Mouse (Mus musculus) heart, adult 8-10 months (tissue): ENCODE measurements at regions not wholly inside any gene's neighbourhood (a gene's known extent, or its start where the extent isn't known, plus 50 kb on each side); places are given as distances from the start of the nearest gene placed in this dataset.
"Not testable (repeated sequence)": the region's sequence is repeated elsewhere in the genome, so short reads cannot be mapped to it uniquely, and the experiment has no call there.

Experiments used
- DNase-seq: peaks from one replicate; pipeline ENCODE4 v3.0.0; 2022; ENCODE audit warnings: low spot score

DNA sequence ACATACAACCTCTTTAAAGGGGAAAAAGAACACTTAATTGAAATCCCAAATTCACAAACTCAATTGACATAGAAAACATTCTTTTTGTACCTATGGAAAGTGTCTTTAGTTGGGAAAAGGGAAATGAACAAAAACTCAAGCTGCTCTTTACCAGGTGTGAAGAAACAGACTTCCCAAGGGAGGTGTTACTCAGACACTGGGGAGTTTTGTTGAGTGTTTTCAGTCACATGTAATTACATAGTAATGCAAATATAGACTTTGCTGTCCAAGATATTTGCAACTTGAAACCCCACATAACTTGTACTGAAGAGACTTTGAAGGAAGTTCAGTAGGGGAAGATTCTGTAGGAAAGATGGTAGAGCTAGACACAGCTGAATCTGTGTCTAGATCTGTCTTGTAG is 547.7 kb upstream of the Zfp960 start:
- DNase-seq: no peak

DNA sequence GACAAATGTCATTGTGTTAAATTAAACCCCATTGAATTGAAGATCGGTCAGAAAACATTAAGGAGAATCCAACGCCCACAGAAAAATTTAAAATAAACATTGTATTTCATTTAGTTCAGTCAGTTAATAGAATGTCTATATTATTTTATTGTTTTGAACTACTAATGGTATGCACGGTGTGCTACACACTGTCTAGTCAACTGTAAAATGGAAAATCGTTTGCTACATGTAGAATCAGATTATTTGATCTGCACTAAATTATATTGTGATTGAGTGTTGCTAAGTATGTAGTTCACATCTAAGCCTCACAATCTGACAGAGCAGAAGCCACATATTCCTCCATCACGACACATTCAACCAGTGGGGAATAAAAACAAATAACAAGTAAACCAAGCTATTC is 570.0 kb upstream of the Zfp960 start:
- no peak for DNase-seq

DNA sequence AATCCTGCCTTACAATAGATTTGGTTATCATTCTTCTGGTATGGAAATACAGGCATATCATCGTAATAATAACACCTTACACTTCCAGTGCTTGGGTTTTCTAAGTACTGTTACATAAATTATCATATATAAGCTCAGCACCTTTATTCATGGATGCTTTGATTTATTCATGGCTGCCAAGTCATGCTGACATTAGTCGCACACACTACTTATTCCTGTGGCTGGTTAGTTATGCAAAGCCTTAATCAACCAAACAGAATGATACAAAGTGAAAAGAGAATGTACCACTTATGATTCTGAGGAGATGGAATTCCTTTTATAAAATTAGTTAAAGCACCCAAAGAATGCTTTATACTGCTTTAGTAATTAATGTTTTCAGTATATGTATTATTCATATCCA is 570.4 kb upstream of the Zfp960 start:
- DNase-seq: no peak

DNA sequence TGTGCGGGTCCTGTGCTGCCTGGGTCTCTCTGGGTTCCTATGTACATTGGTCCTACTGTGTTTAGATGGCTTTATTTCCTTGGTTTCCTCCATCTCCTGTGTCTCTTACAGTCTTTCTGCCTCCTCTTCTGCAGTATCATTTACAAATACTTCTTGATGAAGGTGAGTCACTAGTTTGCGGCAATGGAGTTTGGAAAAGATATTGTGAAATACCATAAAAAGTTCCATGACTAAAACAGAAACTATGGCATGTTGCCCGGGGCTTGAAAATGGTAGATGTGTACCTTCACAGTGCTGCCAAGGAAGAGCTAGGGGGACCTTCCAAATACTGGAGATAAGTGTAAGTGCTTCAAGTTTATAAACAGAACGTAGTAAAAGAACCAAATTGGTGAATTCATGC is 571.4 kb upstream of the Zfp960 start:
- no peak for DNase-seq

DNA sequence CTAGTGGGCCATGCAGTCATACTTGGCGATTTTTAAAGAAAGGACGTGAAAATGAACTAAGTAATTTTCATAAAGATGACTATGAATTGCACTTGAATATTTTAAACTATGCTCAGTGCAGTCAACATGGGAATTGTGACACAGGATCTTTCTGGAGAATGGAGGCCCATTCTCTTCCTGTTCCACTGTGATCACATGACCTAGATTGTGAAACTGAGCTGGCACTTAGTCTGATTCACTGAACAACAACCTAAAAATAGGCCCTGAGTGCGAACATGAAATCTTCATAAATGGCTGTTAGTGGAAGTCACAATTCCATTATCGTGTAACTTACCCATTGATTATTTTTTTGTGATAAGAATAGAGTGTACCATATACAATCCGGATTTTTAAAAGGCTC is 577.6 kb upstream of the Zfp960 start:
- no peak for DNase-seq

DNA sequence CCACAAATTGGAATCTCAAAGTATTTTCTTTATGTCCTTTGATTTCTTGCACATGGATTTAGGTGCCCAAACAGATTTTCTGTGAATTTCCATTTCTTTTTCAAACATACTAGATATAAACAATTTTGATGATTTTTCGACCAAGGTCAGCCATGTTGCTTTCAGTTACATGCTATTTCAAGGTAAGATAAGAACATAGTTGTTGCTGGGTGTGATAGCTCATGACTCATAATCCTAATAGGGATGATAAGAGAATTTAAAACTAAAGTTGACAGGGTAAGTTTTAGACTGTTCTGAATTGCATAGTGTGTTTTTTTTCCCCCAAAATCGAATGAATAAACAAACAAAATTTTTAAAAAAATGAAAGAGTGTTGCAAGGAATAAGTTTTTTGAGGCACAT is 579.9 kb upstream of the Zfp960 start:
- DNase-seq: no peak

DNA sequence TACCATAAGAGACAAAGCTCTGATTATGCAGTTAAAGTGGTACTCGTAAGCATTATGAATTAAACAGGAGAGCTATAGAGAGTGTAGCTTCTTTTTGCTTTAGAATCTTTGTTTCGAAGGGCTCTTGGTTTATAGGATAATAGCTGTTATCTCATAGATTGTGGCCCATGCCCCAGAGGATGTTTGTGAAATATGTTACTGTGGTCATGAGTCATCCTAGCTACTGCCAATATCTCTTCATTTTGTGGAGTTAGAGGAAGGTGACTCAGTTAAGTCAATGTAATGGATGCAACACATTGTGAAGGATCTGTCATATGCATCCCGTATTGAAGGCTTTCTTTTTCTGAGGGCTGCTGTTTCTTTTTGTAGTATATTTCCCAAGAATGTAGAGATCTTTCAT is 582.2 kb upstream of the Zfp960 start:
- no peak for DNase-seq

DNA sequence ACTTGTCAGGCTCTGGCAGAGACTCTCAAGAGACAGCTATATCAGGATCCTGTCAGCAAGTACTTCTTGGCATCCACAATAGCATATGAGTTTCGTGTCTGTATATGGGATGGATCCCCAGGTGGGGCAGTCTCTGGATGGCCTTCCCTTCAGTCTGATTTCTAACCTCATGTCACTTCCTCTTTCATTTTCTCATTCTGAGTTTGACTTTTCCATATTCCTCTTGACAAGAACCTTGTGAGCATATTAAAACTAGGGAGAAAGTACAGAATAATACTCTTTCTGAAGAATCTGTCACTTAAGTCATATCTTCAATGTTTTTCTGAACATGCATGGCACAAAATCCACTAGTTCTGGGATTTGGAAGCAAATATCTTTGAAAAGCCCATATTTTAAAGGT is 583.3 kb upstream of the Zfp960 start:
- DNase-seq: no peak

DNA sequence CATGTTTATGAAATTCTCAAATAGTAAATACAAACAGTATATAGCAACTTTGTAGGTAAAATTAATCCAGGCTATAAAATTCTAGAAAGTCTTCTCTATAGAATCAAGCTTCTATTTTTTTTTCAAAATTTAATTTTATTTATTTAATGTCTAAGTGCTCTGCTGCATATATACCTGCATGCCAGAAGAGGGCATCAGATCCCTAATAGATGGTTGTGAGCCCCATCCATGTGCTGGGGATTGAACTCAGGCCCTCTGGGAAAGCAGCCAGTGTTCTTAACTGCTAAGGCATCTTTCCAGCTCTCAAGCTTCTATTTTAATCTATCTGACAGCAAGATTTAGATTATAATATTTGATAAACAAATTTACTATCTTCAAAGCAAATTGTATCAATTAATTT is 602.7 kb upstream of the Zfp960 start:
- no peak for DNase-seq

DNA sequence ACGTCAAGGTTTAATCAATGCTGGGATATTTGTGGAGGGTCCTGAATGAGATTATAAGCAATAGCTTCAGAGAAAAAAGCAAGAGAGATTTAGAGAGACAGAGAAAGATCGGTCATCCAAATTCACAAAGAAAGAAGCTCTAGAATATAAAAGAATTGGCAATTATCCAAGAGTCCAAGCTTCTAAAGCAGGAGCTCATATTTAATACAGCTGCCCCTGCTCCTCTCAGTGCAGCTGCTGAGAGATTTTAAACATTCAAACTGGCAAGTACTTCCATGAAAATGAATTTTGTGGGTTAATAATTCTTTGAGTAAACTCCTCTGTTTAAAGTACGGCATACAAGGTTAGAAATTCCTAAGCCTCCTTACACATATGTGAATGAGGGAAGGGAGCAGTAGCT is 610.8 kb upstream of the Zfp960 start:
- DNase-seq: no peak

DNA sequence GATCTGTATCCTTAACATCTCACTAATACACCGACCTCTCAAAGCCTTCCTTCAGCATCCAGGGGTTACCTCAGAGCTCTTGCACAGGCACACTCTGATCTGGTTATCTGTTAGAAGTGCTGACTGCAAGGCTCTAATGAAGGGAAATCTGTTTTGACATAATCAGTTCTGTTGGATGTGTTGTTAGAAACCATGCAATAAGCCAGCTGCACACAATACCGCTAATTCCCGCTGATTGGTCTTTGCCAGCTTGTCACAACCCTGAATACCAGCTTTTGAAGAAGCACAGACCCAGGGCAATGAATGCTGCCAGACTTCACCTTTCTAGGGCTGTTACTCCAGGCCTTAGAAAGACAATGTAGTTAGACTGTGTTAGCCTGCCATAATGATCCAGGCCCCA is 613.7 kb upstream of the Rgmb start:
- DNase-seq: no peak

DNA sequence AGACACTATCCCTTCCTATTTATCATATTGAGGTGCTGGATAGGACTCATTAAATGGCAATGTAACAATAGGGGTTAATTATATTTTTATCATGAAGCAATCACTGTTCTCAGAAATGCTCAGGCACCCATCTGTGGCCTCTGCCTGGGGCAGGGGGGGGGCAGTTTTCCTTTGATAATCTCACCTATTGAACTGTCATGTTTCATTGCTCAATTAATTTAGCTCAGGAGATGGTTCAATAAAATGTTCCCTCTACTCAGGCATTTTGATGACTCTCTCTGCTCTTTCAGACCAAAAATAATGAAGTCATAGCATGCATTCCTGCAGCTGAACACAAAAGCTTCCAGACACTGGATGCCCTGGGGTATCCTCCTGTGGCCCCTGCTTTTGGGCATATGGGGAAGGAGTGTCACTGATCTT is 564.4 kb upstream of the Rgmb start:
- no peak for DNase-seq

DNA sequence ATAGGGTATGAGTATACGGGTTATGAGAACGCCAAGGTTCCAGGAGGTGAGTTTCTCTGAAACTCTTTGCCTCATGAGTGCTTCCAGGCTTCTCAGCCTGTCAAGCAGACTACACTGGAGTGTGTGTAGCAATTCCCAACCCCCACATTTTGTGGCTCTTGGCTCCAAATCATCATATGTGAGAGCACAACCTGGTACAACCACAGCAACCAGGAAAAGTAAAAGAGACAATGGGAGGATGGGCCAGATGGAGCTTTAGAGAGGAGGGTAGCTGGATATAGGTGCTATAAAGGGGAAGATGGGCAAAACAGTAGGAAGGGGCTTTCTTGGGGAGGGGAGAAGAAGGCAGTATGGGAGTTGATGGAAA is 544.0 kb upstream of the Rgmb start:
- DNase-seq: not testable (repeated sequence)

DNA sequence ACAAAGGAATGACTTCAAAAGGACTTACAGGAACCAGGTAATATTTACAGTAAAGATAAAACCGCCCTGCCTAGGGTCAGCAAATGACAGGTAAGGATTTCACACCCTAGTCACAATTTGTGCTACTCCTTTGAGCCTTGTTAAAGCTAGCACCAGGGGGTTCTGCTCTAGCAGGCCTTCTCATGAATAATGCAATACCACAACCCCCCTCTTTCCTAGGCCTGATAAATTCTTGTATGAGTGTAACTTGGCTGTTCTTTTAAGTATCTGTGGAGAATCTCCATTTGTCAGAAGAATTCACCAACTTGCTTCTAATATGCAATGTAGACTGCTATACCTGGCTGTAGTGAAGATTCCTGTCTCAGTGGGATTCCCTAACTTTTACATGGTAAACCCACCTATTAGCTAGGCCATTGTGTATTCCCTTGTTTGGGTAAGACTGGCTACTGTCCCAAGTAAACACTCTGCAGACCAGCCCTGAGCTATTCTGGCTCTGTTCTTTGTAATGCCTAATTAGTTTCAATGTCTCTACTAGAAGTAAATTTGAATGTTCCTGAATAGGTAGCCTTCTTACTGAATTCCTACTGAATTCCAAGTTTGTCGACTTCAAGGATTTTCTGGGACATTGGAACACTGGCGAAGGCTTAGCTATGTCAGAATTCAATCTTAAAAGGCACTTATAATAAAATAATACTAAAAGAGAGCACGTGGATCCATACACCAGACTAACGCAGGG is 543.4 kb upstream of the Rgmb start:
- not testable (repeated sequence) for DNase-seq

DNA sequence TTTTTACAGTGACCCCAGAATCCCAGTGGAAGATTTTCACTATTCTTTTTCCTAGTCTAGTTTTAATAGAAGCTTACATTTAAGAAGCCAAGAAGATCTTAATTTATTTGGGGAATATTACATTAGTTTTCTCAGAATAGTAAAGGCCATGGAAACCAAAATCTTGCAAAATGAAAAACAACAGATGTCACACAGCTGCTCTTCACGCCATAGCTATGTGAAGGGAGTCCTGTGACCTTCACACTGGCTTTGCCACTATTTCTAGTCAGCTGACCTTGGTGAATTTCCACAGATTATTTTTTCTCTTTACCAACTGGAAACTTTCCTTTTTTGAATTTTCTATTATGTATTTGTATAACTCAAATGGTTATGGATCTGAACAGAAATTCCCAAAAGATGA is 542.1 kb upstream of the Rgmb start:
- DNase-seq: peak; percentile 23

DNA sequence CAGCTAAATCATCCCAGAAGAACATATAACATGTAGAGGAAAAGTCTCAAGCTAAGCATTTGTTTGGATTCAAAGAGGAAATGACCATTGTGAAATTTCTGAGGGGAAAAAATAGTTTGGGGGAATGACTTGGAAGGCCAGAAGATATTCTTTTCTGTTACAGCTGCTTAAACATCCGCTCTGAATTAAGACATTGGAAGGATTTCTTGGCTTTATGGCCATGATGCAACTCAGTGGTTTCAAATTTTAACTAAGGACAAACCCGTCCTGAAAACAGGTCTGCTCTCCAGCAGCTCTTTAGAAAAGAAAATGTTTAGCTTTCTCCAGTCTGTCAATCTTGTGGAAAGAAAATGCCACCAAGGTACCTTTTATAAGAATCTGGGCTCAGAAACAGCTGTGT is 513.2 kb upstream of the Rgmb start:
- peak; percentile 20 for DNase-seq

DNA sequence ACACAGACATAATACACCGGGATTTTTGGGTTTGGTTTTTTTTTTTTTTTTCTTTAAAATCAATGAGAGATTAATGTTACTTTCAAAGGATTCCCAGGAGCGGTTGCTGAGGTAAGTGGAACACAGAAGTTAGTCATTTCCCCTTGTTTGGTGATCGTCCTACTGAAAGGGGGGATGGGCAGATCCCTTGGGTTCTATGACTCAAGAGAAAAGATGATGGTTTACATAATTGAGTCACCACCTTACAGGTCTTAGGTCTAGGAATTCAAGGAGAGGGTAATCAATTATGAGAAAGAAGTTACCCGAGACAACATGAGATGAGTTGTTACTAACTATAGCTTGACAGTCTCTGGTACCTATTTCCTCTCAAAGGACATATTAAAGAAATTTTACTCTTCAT is 511.9 kb upstream of the Rgmb start:
- DNase-seq: no peak

DNA sequence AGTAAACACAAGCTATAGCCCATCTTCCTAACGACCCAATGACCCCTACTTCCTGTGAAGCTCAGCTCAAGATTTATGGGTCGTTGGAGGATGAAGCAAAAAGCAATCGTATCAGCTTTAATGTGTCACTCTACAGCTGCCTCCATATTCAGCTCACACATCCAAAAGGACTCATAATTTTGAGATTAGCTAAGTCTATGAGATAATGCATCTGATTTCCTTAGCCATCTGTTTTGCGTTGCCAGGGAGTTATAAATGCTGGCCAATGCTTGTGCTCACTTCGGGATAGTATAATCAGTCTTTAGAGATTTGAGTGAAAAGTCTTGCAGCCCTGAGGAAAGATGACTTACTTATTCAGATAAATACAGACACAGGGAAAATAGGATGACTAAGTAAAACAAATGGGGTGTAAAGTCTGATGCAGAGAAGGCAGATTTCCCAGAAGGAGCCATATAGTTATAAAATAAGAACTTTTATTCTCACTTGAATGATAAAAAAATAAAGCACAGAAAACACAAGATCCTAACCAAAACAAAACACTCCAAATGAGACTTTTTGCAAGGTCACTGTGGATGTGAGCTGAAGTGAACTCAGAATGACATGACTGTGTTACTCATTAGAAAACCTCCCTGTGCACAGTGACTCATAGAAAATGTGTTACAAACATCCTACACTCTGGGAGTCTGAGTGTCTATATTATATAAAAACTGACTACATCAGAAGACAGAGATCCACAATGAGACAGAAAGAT is 509.1 kb upstream of the Rgmb start:
- DNase-seq: peak; percentile 28

DNA sequence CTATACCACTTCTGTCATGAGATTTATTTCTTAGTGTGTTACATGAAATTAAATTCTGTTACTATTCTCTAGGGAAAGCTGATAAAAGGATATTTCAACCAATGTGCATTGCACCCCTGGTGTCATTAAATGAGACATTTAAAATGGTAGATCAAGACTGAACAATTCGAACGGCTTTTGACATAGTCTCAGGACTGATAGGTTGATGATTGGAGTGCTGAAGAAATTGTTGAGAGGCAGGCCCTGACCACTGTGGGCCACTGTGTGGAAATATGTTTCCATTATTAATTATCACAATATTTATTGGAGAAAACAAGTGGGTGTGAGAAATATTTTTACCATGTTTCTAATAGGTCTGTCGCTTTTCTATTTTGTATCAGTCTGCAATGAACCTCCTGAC is 481.1 kb upstream of the Rgmb start:
- DNase-seq: no peak

DNA sequence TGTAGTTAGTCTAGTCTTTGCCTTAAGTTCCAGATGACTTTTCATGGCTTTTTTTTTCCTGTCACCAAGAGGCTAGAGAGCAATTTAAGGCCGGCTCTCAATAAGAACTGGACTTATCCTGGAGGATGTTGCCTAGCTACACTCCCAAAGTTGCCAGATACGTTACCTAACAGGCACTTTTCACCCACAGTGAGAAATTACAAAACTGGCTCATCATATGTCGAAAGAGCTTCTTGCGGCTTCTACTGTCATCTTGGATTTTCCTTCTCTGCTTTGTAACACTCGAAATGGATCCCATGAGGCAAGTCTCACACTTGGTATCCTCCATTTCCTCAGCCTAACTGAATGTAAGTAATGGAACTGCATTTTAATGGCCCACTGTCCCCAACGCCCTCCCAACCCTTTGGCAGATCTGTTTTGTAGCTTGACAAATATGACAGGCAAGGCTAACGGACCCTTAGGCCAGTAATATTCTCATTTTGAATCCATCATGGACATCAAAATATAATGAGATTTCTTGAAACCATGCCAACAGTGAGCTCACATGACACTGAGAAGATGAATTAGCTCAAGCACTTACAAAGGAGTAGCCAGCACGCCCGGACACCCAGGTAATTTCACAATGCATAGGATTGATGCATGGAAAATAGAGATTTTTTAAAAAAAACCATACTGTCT is 480.5 kb upstream of the Rgmb start:
- no peak for DNase-seq

DNA sequence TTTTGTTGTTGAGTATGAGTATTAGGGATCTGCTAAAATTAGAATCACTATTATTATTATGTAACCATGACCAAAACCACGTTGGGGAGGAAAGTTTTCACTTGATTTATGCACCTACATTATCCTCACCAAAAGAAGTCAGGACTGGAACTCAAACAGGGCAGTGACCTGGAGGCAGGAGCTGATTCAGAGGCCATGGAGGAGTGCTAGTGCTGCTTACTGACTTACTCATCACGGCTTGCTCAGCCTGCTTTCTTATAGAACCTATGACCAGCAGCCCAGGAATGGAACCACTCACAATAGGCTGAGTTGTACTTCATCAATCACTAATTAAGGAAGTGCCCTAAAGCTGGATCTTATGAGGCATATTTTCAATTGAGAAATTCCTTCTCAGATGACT is 470.9 kb upstream of the Rgmb start:
- no peak for DNase-seq

DNA sequence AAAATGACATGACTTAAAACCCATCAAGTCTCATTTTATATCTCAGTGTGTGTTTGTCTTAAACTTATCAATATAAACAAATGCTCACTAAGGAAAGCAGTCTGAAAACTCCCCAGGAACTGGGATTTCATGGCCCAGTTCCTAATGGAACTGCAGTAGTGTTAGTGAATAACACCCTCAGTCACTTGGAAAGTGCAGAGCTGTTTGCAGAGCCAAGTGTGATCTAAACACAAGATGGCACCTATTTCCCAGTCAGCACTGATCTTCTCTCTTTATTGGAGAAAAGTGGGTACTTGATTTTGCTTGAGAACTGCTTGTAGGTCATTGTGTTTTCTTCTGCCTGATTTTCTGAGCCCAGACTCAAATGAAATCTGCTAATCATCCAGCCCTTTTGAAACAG is 467.7 kb upstream of the Rgmb start:
- DNase-seq: no peak
